Mouse (Mus musculus) ES-Bruce4 (cell line): ENCODE measurements around the gene Foxb1. TPM values are rescaled to one million over a fixed set of nuclear protein-coding genes. Genes with fewer than 3 reads are reported as not detected.

ENCODE experiments used
- H3K27ac ChIP-seq: 2 replicates; pipeline ENCODE4 v1.5.1; 2012; ENCODE audit warnings: low read length, inconsistent platforms; ENCODE audit not compliant: insufficient read depth
- H3K27me3 ChIP-seq: 2 replicates; pipeline ENCODE4 v1.6.1; 2012; ENCODE audit warnings: mild to moderate bottlenecking, low read length, inconsistent platforms; ENCODE audit not compliant: control insufficient read depth, poor library complexity, insufficient read depth, severe bottlenecking
- H3K36me3 ChIP-seq: 2 replicates; pipeline ENCODE4 v1.6.1; 2012; ENCODE audit warnings: inconsistent platforms, mild to moderate bottlenecking, low read length, moderate library complexity; ENCODE audit not compliant: control insufficient read depth, poor library complexity, insufficient read depth, severe bottlenecking
- H3K4me1 ChIP-seq: one replicate; pipeline ENCODE4 v1.8.1; 2011; ENCODE audit warnings: low read length; ENCODE audit not compliant: control insufficient read depth, insufficient read depth
- H3K4me3 ChIP-seq: 2 replicates; pipeline ENCODE4 v1.5.1; 2011; ENCODE audit warnings: low read depth, mild to moderate bottlenecking, low read length
- H3K9ac ChIP-seq: 2 replicates; pipeline ENCODE4 v1.6.1; 2012; ENCODE audit warnings: low read depth, mild to moderate bottlenecking, inconsistent platforms; ENCODE audit not compliant: poor library complexity, severe bottlenecking
- H3K9me3 ChIP-seq: replicated peaks from 2 replicates; pipeline ENCODE4 v1.6.1; 2012; ENCODE audit warnings: mild to moderate bottlenecking, low read length, inconsistent platforms; ENCODE audit not compliant: control insufficient read depth, poor library complexity, insufficient read depth, severe bottlenecking
- CTCF ChIP-seq: IDR thresholded peaks from one replicate; pipeline ENCODE4 v1.8.1; 2011; ENCODE audit warnings: low read depth, low read length
- EP300 ChIP-seq: IDR thresholded peaks from 2 replicates; pipeline ENCODE4 v1.6.1; 2011; ENCODE audit warnings: low read depth, low read length; ENCODE audit not compliant: insufficient read depth
- POLR2A ChIP-seq: IDR thresholded peaks from one replicate; pipeline ENCODE4 v1.8.1; 2011; ENCODE audit warnings: low read length; ENCODE audit not compliant: insufficient read depth
- polyA plus RNA-seq: library from polyadenylated mRNA; stranded (reverse); fragments of >200 nt; gene quantifications from 2 replicates; pipeline ENCODE4 v1.2.4, GENCODE M21; 2011; ENCODE audit warnings: low read depth; ENCODE audit not compliant: missing spikeins, insufficient read depth, insufficient read length

Gene Foxb1
- polyA plus RNA-seq, 1 experiment = 0.60 TPM

DNA sequence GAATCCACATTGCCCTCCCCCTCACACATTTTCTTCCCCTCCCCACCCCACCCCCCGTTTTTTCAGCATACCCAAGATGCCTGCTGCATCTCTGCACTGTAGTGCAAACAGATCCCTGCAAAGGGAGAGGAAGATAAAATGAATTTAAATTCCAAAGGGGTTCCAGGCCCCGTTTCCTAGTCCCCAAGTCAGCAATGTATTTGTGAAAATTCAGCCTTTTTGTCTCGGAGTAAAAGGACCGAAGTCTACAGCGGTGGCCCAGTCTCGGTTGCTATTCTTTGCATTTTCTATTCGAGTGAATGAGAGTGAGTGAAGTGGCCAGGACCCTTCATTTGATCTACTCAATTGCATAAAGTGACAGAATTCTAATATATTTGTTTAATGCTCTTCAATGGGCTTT lies 6.4 kb downstream of the Foxb1 start:
- Histone ChIP-seq H3K27ac (no peak overlapping the region), H3K36me3 (no peaks in the 10 kb centered on the region), H3K27me3 (peaks cover 14% of the 10 kb centered on the region), H3K4me3 (no peak overlapping the region), H3K9me3 (no peaks in the 10 kb centered on the region), H3K4me1 (no peaks in the 10 kb centered on the region), H3K9ac (no peak overlapping the region)
- TF ChIP-seq EP300 (no peak), CTCF (no peak), POLR2A (no peak)

DNA sequence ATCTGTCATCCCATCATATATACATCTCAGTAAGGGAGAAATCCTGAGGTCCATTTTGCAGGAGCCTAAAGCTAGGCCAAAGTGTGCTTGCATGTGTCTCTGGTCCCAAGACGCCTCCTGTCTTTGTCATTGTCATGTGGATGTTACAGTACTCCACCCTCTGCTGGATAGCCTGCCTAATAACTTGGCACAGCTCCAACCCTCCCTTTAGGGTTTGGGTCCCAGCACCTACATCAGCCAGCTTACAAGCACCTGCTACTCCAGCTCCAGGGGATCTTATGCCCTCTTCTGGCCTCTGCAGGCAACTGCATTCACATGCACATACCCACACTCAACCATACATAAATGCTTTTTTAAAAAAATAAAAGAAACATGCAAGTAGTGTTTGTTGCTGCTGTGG lies 12.8 kb downstream of the Foxb1 start:
- no peaks in the 10 kb centered on the region for H3K9me3 ChIP-seq
- H3K4me3 ChIP-seq = no peak overlapping the region
- H3K9ac ChIP-seq = no peak overlapping the region
- no peaks in the 10 kb centered on the region for H3K27me3 ChIP-seq
- no peaks in the 10 kb centered on the region for H3K36me3 ChIP-seq
- no peak overlapping the region for H3K27ac ChIP-seq
- H3K4me1 ChIP-seq = no peaks in the 10 kb centered on the region
- TF ChIP-seq EP300 (no peak), CTCF (peak; percentile 36), POLR2A (no peak)

GRCm38 (mm10) chr9:69728736-69729135 lies 32.0 kb downstream of the Foxb1 start:
- Histone ChIP-seq H3K4me1 (no peaks in the 10 kb centered on the region), H3K4me3 (no peak overlapping the region), H3K9ac (no peak overlapping the region), H3K36me3 (no peaks in the 10 kb centered on the region), H3K27ac (no peak overlapping the region), H3K27me3 (no peaks in the 10 kb centered on the region), H3K9me3 (0 out of 2 replicates have a peak, but pooled peaks cover 3% of the 10 kb centered on the region)
- no peak for TF ChIP-seq EP300
- no peak for TF ChIP-seq POLR2A
- no peak for TF ChIP-seq CTCF

DNA sequence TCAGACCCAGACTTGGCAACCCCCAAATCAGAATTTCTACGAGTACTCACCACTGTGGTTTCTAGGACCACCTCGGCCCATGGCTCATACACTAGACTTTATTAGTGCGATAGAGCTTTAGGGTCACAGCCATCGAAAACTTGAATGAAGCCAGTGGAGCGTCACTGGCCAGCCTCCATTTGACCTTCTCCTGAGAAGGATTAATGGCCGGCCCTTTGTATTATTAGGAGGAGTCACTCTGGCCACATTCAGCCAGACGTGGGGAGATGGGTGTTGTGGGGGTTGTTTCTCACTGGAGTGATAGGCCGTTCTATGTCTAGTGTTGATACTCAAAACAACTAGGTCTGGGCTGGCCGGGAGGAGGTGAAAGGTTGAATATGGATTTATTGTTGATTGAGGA lies 42.3 kb downstream of the Foxb1 start:
- peaks cover 2% of the 10 kb centered on the region for H3K4me1 ChIP-seq
- H3K9ac ChIP-seq = no peak overlapping the region
- H3K9me3 ChIP-seq = no peaks in the 10 kb centered on the region
- H3K36me3 ChIP-seq = no peaks in the 10 kb centered on the region
- TF ChIP-seq EP300 (no peak), POLR2A (no peak), CTCF (no peak)
- no peaks in the 10 kb centered on the region; the same call in 1 of the 2 replicates for H3K27me3 ChIP-seq
- H3K27ac ChIP-seq = no peak overlapping the region
- no peak overlapping the region for H3K4me3 ChIP-seq

DNA sequence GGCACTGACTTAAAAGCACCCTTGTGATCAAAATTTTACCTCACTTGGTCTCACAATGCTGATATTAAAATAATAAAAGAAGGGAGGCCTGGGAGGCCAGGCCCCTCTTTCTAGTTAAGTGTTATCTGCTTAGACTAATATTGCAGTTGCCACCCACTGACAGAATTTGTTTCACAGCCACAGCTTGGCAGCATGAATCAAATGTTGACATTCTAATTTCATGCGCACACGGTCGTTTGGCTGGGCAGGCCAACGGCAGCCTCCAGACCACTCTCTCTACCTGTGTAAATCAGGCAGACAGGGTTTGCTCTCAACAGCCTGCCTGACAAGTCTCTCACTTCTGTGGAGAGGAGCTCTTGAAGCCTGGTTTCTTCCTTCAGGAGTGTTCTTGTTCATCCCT lies 44.4 kb downstream of the Foxb1 start:
- Histone ChIP-seq H3K9me3 (no peaks in the 10 kb centered on the region), H3K27ac (no peak overlapping the region), H3K36me3 (no peaks in the 10 kb centered on the region), H3K4me1 (peaks cover 3% of the 10 kb centered on the region), H3K4me3 (no peak overlapping the region), H3K27me3 (no peaks in the 10 kb centered on the region), H3K9ac (no peak overlapping the region)
- TF ChIP-seq CTCF = no peak
- TF ChIP-seq POLR2A = no peak

DNA sequence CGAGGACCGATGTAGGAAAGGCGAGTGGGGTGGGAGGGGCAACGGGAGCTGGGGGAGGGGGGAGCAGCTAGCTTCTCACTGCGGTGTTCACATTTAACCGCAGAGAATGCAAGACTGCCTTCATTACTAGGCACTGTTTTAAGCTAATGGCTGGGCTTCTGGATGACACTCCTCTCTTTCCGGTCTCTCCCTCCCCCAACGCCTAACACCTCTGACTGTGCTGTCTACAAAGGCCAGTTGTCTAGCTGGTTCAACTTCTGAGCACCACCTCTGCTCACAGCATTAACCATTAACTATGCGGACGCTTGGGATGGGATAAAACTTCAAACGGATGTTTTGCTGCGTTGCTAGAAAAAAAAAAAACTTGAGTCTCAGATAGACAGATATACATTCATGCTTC lies 45.3 kb downstream of the Foxb1 start:
- Histone ChIP-seq H3K27me3 (no peaks in the 10 kb centered on the region), H3K36me3 (no peaks in the 10 kb centered on the region), H3K9ac (no peak overlapping the region), H3K4me3 (no peak overlapping the region), H3K4me1 (peaks cover 3% of the 10 kb centered on the region), H3K27ac (no peak overlapping the region), H3K9me3 (no peaks in the 10 kb centered on the region)
- TF ChIP-seq POLR2A (no peak), EP300 (no peak), CTCF (no peak)
